Mouse (Mus musculus) E14TG2a.4 (cell line): ENCODE measurements around the gene Abl1.

Source experiments
- CTCF ChIP-seq: conservative IDR thresholded peaks from 2 replicates; pipeline ENCODE4 v1.5.1; 2014; ENCODE audit warnings: low read length
- POU5F1 ChIP-seq: IDR thresholded peaks from 2 replicates; pipeline ENCODE4 v1.6.1; 2014; ENCODE audit warnings: low read length, borderline replicate concordance

DNA sequence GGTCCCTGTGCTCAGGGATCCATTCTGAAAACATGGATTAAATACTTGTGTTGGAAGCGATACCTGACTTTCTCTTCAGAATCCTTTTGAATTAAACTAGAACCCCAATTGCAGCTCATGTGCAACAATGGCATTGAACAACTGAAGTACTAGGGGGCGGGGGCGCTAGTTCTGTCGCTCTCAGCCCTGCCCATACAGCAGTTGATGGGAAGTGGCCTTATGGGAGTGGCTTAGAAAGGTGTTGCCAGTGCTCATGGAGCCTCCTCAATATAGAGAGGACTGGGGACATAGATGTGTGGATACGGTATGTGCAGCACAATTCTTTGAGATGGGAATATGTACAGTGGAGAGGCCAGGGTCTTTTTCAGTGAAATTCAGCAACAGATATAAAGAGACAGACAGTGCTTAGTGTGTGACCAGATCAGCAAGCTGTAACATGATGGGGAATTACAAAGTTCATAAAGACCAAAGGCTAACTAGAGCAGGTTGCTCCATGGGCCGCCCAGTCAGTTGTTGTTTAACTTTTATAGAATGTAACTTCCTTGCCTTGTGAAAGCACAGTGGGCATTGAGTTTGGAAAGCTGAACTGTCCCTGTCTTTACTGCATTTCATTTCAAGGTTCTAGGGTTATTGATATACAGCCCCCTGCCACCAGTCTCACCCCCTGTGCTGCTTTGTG is 31.2 kb downstream of the Abl1 start:
- TF ChIP-seq CTCF (no peak), POU5F1 (no peak)
